Mouse (Mus musculus) ES-E14 (cell line): Measurements from ENCODE around the gene Arap2.

Experiments
- CHD2 ChIP-seq: IDR thresholded peaks from 2 replicates; pipeline ENCODE4 v1.6.1; 2014; ENCODE audit warnings: mild to moderate bottlenecking, low read depth, low read length, inconsistent platforms
- HCFC1 ChIP-seq: IDR thresholded peaks from 2 replicates; pipeline ENCODE4 v1.6.1; 2012; ENCODE audit warnings: low read length, inconsistent platforms, borderline replicate concordance; ENCODE audit not compliant: insufficient read depth
- ZC3H11A ChIP-seq: IDR thresholded peaks from 2 replicates; pipeline ENCODE4 v1.6.1; 2012; ENCODE audit warnings: low read depth, mild to moderate bottlenecking, inconsistent platforms, low read length, borderline replicate concordance
- ZNF384 ChIP-seq: IDR thresholded peaks from 2 replicates; pipeline ENCODE4 v1.6.1; 2012; ENCODE audit warnings: low read depth, low read length, inconsistent platforms

GRCm38 (mm10) chr5:62640501-62640900 is 125.5 kb downstream of the Arap2 start:
- no peak for TF ChIP-seq ZNF384
- TF ChIP-seq HCFC1 = no peak
- TF ChIP-seq ZC3H11A = no peak
- TF ChIP-seq CHD2 = no peak
